Mouse (Mus musculus) frontal cortex, postnatal 36 days (tissue): ENCODE results near the gene Dnajc6.

ENCODE experiments used
- DNase-seq, 2 experiments: peaks; one replicate each; pipeline ENCODE4 v3.0.0; 2022; ENCODE audit warnings: low spot score in 2 of 2

Gene Dnajc6

DNA sequence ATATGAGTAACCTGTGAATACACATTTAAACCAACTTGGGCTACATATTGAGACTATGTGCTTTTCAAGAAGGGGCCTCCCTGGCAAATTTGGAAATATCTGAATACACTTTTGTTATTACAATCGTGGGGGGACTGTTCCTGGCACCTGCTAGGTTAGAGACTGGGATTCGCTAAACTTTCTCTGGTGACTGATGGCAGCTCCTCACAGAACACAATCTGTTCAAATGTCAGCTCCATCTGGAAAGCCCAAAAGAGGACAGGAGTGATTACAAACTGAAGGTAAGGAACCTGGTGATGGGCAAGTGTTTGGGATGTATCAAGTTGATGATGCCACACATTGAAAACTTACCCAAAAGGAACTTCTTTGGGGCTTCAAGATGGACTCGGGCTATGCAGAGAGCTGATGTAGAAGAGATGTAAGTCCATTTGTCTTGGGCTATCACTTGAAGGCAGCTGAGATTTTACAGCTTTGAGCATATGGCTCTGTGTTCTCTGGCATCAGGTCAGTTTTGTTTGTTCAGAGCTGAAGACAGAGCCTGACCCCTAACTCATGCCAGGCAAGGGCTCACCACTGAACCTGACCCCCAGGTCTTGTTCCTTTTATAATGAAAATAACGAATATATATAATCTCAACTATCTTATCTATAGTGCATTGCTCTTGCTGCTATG lies 68.4 kb downstream of the Dnajc6 start:
- DNase-seq: no peak

DNA sequence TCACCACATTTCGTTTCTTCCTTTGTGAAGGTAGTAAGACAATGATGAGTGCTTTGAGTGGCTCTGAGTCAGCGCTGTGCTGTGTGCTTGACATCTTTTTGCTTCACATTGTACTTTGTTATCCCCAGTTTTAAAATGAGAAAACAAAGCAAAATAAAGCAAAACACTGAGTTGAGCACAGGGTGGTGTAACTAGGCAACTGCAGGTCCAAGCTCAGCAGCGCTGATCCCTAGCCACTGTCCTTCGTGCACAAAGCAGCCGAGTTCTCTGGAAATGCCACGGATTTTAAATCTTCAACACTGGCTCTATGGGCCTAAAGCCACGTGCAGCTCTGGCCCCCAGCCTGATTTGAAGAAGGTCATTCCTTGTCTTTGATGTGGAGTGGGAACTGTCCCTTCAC lies 72.6 kb downstream of the Dnajc6 start:
- DNase-seq: no peak

- DNase-seq: no peak
These were observed 75.7 kb downstream of the Dnajc6 start for GRCm38 (mm10) chr4:101572142-101572541.

DNA sequence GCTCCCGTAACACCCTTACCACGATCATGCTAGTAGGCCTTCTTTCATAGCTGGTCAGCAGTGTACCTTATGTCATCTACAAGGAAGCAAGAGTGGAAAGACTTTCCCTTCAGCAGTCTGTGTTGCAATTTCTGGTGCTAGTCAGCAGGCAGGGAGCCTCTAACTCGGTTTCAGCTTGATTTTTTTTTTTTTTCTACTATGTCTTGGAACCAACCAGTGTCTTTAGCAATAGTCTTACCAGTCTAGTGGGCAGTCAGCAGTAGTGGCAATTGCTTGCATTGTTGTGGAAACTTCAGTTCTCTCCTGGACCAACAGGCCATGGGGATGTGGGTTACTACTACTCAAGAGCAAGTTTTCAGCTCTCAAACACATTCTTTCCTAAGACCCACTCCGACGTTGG lies 78.9 kb downstream of the Dnajc6 start:
- no peak for DNase-seq

DNA sequence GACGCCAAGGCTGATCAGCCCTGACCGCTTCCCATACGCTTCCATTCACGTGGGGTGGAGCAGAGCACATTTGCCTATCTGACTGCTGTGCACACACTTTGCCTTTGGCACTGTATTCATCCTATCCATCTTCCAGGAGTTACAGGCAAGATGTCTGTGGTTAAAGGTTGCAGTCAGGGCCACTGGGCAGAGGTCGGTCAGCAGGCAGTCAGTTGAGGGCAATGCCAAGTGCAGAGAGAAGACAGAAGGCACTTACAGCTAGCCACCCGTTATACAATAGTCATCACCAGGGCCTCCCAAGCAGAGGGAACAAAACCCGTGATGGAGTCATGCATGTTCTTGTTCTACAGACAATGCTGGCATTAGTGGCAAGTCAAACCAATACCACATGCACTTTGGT lies 82.3 kb downstream of the Dnajc6 start:
- DNase-seq: no peak

DNA sequence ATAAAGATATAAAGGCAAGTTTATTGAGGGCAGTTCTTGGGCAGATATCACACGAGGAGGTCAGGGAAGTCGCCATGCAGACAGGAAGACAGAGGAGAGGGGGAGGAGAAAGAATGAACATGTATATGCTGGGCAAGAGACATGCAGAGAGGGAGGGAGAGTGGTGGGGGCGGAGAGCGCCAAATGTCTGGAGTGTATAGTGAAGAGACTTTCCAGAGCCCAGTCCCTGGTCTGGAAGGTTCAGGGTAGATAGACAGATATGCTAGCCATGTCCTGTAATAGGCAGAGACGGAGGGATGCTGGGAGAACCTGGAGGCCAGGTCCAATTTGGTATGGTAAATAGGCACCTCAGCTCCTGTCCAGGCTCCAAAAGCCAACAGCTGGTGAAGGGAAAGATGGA lies 83.1 kb downstream of the Dnajc6 start:
- DNase-seq: no peak

DNA sequence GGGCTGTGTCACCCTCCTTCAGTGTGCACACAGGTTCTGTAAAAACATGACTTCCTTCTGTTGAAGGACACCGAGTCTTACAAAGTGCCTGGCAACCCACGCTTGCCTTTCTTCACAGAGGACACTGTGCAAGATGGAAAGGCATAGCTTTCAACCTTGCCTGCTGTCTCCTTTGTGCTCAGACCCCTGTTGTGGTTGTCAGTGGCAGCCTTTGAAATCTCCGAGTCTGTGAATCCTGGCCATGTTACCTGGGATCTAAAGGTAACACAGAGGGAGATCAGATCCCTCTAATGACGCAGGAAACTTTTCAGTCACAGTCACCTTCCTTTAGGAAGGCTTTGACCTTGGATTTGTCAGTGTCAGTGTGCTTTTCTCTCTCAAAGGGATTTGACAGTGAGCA lies 84.7 kb downstream of the Dnajc6 start:
- no peak for DNase-seq

- no peak for DNase-seq
These were observed 86.4 kb downstream of the Dnajc6 start for GRCm38 (mm10) chr4:101582882-101583281.

- no peak for DNase-seq
These were observed 88.3 kb downstream of the Dnajc6 start for GRCm38 (mm10) chr4:101584524-101585454.

DNA sequence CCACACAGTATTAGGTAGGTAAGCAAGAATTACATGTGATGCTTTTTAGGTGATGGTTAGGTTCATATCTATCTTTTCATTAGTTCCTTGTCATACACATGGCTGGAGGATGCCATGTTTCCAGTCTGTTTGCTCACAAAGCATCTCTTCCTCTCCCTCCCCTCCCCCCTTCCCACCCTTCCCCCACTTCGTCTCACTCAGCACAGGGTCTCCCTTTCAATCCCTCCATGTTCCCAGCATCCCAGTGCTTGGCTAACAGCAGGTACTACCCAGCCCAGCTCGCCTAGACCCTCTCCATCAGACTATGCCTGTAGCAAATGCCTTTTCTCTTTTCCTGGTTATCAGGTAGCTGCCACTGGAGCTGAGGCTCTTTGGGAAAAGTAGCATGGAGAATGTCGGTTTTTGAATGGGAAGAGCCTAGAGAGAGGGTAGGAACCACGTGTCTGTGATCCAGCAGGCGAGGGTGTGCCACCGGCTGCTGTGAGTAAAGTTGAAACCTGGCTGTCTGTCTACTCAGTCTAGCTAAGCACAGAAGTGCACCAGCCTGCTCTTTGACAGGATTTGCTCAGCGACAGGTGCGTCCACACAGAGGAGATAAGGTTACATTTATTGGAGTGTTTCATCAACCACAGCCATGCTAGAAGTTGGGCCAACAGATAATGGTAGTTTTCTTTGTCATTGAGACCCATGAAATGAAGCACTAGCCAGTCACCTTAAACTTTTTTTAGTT lies 89.2 kb downstream of the Dnajc6 start:
- DNase-seq: no peak

GRCm38 (mm10) chr4:101588932-101589331 lies 92.5 kb downstream of the Dnajc6 start:
- peak in 1 of 2 experiments; percentile 28 for DNase-seq

GRCm38 (mm10) chr4:101589771-101590170 lies 93.3 kb downstream of the Dnajc6 start:
- DNase-seq: no peak

- DNase-seq: no peak
These were observed 95.0 kb downstream of the Dnajc6 start for GRCm38 (mm10) chr4:101591400-101591799.

DNA sequence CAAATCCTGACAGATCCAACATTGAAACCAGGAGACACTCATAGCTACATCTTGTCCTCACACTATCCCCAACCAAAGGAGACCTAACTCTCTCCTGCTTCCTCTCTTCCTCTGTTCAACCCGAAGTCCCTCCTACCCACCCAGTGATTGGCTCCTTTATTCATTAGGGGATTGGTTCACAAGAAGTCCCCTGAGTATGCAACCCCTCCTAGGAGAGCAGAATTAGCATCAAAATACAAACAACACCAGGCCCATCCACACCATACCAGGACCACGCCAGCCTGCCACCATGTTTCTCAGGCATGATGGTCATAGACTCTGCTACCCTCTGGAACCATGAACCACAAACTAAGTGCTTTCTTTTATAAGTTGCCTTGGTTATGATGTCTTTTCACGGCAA lies 96.0 kb downstream of the Dnajc6 start:
- no peak for DNase-seq

DNA sequence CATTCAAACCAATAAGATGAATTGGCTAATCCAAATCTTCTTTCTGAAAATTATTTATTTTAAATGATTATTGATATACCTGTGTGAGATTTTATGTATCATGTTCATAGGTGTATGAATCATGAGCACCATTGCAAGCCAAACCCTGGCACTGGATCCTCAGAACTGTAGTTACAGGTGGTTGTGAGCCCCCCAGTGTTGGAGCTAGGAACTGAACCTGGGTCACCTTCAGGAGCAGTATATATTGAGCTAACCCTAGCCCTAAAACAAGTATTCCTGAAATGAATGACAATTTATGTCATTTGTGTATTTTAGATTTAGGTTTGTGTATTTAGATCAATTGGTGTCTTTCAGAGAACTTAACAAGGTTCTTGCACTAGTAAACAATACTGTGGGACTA lies 105.3 kb downstream of the Dnajc6 start:
- no peak for DNase-seq

DNA sequence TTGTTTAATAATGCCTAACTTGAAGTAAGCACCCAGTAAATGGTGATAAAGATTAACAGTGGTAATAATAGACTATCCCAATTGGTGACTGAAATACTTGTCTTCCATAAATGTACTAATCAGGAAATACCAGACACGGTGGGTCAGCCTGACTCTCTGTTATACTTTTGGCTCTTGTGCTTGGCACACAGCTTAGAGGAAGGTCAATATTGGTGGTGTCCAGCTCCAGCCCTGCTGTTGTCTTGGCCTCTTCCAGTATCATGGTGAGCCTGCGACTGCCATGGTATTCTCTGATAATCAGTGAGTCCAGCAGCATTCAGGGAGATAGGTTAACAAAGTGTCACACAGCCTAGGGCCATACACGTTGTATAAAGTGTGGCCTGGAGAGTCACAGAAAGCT lies 107.2 kb downstream of the Dnajc6 start:
- DNase-seq: no peak

GRCm38 (mm10) chr4:101616520-101616919 lies 120.1 kb downstream of the Dnajc6 start:
- no peak for DNase-seq

GRCm38 (mm10) chr4:101617742-101618141 lies 121.3 kb downstream of the Dnajc6 start:
- DNase-seq: no peak

DNA sequence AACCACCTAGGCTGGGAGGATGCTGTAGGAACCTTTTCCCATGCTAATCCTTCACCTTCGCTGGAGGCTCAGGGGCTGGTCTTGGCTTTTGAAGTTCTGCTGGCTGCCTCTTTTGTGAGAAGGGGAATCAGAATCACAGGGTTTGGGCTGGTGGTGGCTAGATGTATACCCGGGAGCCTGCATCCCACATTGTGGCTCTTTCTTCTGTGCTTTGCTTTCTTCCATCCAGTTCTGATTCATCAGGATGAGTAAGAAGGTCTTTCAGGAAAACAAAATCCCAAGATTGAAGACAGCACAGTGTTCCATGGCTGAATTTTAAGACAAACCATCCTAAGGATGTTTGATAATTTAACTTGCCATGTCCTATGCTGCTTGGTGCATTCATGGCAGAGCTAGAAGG lies 123.8 kb downstream of the Dnajc6 start:
- DNase-seq: no peak

- DNase-seq: no peak
These were observed 124.8 kb downstream of the Dnajc6 start for GRCm38 (mm10) chr4:101621241-101621640.

DNA sequence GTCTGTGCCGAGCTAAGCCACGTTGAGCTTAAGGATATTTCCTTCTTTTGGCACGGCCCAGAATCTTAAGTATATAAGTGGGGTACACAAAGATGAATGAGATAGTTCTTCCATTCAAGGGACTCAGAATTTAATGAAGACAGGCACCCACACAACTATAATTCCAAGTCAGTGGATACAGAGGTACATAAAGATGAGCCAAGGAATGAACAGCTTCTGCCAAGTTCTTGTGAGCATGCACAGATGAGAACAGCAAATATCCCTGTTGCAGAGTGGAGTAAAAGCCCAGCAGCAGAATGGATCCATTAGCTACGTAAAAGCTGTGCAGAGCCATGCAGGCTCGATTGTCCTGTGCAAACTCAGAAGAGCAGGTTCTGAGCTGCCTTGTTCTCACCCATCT lies 128.8 kb downstream of the Dnajc6 start:
- DNase-seq: no peak

DNA sequence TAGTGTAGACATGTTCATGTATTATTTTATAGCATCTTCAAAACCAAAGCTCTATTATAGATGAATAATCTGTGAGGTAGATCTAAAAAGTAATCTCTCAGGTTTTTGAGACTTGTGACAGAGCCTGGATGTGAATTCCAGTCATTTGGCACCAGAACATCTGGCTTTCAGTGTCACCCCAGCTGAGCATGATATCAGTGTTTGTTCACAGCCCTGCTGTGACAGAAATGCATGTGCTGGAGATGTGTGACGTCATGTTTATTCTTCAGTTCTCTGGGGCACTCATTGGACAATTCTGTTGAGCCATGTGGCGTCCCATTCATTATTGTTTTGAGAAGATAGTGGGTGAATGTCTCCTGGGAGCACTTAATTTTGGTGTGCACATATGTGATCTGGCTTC lies 139.1 kb downstream of the Dnajc6 start:
- no peak for DNase-seq

- no peak for DNase-seq
These were observed 141.0 kb downstream of the Dnajc6 start for GRCm38 (mm10) chr4:101637472-101637871.
